Mouse (Mus musculus): ENCODE measurements around the gene Pak1ip1. TPM values are rescaled to one million over a fixed set of nuclear protein-coding genes. Genes with fewer than 3 reads are reported as not detected.
"Not testable (repeated sequence)": the region's sequence is repeated elsewhere in the genome, so short reads cannot be mapped to it uniquely, and the experiment has no call there.

The Pak1ip1 gene
- polyA plus RNA-seq, 1 experiment from 2014 or later, result 105 TPM

GRCm38 (mm10) chr13:40994487-40995263, 6.1 kb upstream of the Pak1ip1 start:
- H3K36me3 ChIP-seq (ENCODE audit: control insufficient read depth, insufficient read depth, low read length), result no peaks in the 10 kb centered on the region
- no peak overlapping the region for H3K4me2 ChIP-seq
- no peak overlapping the region for H3K9ac ChIP-seq (ENCODE audit: low read depth, low read length)
- DNase-seq (ENCODE audit: low spot score) (no peak), ATAC-seq (replicated peaks; ENCODE audit: low FRiP score) (no peak)
- H3K4me3 ChIP-seq (ENCODE audit: low read depth, low read length), result no peak overlapping the region
- 31% methylated on average over 8 of the region's 8 CpGs for WGBS
- no peak overlapping the region for H3K27ac ChIP-seq (ENCODE audit: low read depth, low read length)
- H3K9me3 ChIP-seq (ENCODE audit: control insufficient read depth, low read length), result no peaks in the 10 kb centered on the region
- H3K27me3 ChIP-seq (replicated peaks; ENCODE audit: control insufficient read depth, insufficient read depth, low read length), result no peaks in the 10 kb centered on the region
- H3K4me1 ChIP-seq (replicated peaks; ENCODE audit: control insufficient read depth, insufficient read depth, low read length), result 0 out of 2 replicates have a peak, but pooled peaks cover 1% of the 10 kb centered on the region

DNA sequence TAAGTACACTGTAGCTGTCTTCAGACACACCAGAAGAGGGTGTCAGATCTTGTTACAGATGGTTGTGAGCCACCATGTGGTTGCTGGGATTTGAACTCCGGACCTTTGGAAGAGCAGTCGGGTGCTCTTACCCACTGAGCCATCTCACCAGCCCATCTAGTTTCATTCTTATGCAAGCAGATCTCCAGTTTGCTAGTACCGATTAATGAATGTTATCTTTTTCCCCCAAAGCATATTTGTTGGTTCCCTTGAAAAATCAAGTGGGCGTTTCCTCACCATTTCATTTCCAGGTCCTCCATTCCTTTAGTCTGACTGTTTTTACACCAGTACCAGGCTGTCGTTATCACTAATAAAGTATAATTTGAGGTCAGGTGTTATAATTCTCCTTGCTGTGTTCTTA, 2.3 kb upstream of the Pak1ip1 start:
- H3K36me3 ChIP-seq (ENCODE audit: control insufficient read depth, insufficient read depth, low read length); DNase-seq (ENCODE audit: low spot score); H3K27ac ChIP-seq (ENCODE audit: low read depth, low read length); H3K9me3 ChIP-seq (ENCODE audit: control insufficient read depth, low read length); H3K27me3 ChIP-seq (replicated peaks; ENCODE audit: control insufficient read depth, insufficient read depth, low read length); H3K4me2 ChIP-seq; ATAC-seq (replicated peaks; ENCODE audit: low FRiP score); H3K4me3 ChIP-seq (ENCODE audit: low read depth, low read length); H3K9ac ChIP-seq (ENCODE audit: low read depth, low read length): not testable (repeated sequence)
- H3K4me1 ChIP-seq (replicated peaks; ENCODE audit: control insufficient read depth, insufficient read depth, low read length), result peaks cover 15% of the 10 kb centered on the region
- WGBS, result 82% methylated on average over 5 of the region's 5 CpGs

- H3K4me1 ChIP-seq (replicated peaks; ENCODE audit: control insufficient read depth, insufficient read depth, low read length), result peaks cover 15% of the 10 kb centered on the region
- peaks cover 12% of the 10 kb centered on the region; the same call in 1 of the 2 replicates for H3K36me3 ChIP-seq (ENCODE audit: control insufficient read depth, insufficient read depth, low read length)
- H3K27ac ChIP-seq (ENCODE audit: low read depth, low read length), result peak overlapping the region; percentile 97
- WGBS, result under 1% methylated on average over 25 of the region's 25 CpGs
- H3K9ac ChIP-seq (ENCODE audit: low read depth, low read length), result peak overlapping the region; percentile 86
- DNase-seq (ENCODE audit: low spot score) (peak; percentile 45), ATAC-seq (replicated peaks; ENCODE audit: low FRiP score) (peak; percentile 33)
- no peaks in the 10 kb centered on the region for H3K27me3 ChIP-seq (replicated peaks; ENCODE audit: control insufficient read depth, insufficient read depth, low read length)
- peak overlapping the region; percentile 92 for H3K4me3 ChIP-seq (ENCODE audit: low read depth, low read length)
- H3K4me2 ChIP-seq, result peak overlapping the region; percentile 96
- no peaks in the 10 kb centered on the region for H3K9me3 ChIP-seq (ENCODE audit: control insufficient read depth, low read length)
These were observed 490 bp upstream of the Pak1ip1 start for GRCm38 (mm10) chr13:41000140-41000925.

DNA sequence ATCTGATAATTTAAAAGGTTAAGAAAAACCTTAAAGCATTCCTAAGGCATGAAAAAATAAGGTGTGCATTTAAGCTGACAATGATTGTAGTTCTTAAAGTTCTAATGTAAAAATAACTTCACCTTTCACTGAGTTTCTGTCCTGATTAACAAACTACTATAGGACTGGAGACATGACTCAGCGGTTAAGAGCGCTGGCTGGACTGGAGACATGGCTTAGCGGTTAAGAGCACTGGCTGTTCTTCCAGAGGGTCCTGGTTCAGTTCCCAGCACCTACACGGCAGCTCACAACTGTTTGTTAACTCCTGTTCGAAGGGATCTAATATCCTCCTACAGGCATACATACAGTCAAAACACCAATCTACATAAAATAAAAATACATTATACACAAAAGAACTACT, 1.2 kb downstream of the Pak1ip1 start:
- ATAC-seq (replicated peaks; ENCODE audit: low FRiP score) (no peak), DNase-seq (ENCODE audit: low spot score) (no peak)
- peaks cover 15% of the 10 kb centered on the region for H3K4me1 ChIP-seq (replicated peaks; ENCODE audit: control insufficient read depth, insufficient read depth, low read length)
- H3K9ac ChIP-seq (ENCODE audit: low read depth, low read length), result peak overlapping the region; percentile 31; the same call in 1 of the 2 replicates
- no peaks in the 10 kb centered on the region for H3K27me3 ChIP-seq (replicated peaks; ENCODE audit: control insufficient read depth, insufficient read depth, low read length)
- H3K4me3 ChIP-seq (ENCODE audit: low read depth, low read length), result peak overlapping the region; percentile 92
- peaks cover 25% of the 10 kb centered on the region; the same call in 1 of the 2 replicates for H3K36me3 ChIP-seq (ENCODE audit: control insufficient read depth, insufficient read depth, low read length)
- no peaks in the 10 kb centered on the region for H3K9me3 ChIP-seq (ENCODE audit: control insufficient read depth, low read length)
- H3K4me2 ChIP-seq, result peak overlapping the region; percentile 96
- H3K27ac ChIP-seq (ENCODE audit: low read depth, low read length), result no peak overlapping the region
- WGBS, result 69% methylated on average over 5 of the region's 5 CpGs

- Histone ChIP-seq H3K9me3 (ENCODE audit: control insufficient read depth, low read length) (no peaks in the 10 kb centered on the region), H3K4me3 (ENCODE audit: low read depth, low read length) (no peak overlapping the region), H3K36me3 (ENCODE audit: control insufficient read depth, insufficient read depth, low read length) (peaks cover 62% of the 10 kb centered on the region), H3K9ac (ENCODE audit: low read depth, low read length) (no peak overlapping the region), H3K27ac (ENCODE audit: low read depth, low read length) (no peak overlapping the region), H3K4me2 (no peak overlapping the region), H3K4me1 (replicated peaks; ENCODE audit: control insufficient read depth, insufficient read depth, low read length) (peaks cover 10% of the 10 kb centered on the region), H3K27me3 (replicated peaks; ENCODE audit: control insufficient read depth, insufficient read depth, low read length) (no peaks in the 10 kb centered on the region)
- ATAC-seq (replicated peaks; ENCODE audit: low FRiP score) (no peak), DNase-seq (ENCODE audit: low spot score) (no peak)
- 90% methylated on average over 4 of the region's 4 CpGs for WGBS
These were observed 5.4 kb downstream of the Pak1ip1 start for GRCm38 (mm10) chr13:41006244-41006643.

GRCm38 (mm10) chr13:41008271-41008670, 7.4 kb downstream of the Pak1ip1 start:
- no peaks in the 10 kb centered on the region for H3K27me3 ChIP-seq (replicated peaks; ENCODE audit: control insufficient read depth, insufficient read depth, low read length)
- H3K27ac ChIP-seq (ENCODE audit: low read depth, low read length), result no peak overlapping the region
- peaks cover 76% of the 10 kb centered on the region for H3K36me3 ChIP-seq (ENCODE audit: control insufficient read depth, insufficient read depth, low read length)
- WGBS, result 92% methylated on average over 10 of the region's 10 CpGs
- ATAC-seq (replicated peaks; ENCODE audit: low FRiP score) (no peak), DNase-seq (ENCODE audit: low spot score) (no peak)
- H3K4me2 ChIP-seq, result no peak overlapping the region
- peaks cover under 1% of the 10 kb centered on the region; the same call in 1 of the 2 replicates for H3K4me1 ChIP-seq (replicated peaks; ENCODE audit: control insufficient read depth, insufficient read depth, low read length)
- no peaks in the 10 kb centered on the region for H3K9me3 ChIP-seq (ENCODE audit: control insufficient read depth, low read length)
- no peak overlapping the region for H3K9ac ChIP-seq (ENCODE audit: low read depth, low read length)
- no peak overlapping the region for H3K4me3 ChIP-seq (ENCODE audit: low read depth, low read length)

DNA sequence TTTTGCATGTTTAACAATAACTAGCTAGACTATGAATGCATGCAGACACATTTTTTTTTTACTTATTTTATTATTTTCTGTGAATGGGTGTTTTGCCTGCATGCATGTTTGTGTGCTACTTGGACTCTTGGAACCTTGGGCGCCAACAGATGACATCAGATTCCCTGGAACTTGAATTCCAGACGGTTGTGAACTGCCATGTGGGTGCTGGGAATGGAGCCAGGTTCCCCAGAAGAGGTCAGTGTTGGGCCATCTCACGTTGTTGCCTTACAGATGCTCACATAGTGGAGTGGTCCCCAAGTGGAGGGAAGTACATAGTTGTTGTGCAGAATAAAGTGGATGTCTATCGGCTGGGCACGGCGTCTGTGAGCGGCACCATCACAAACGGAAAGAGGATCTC, 8.1 kb downstream of the Pak1ip1 start:
- Histone ChIP-seq H3K4me1 (replicated peaks; ENCODE audit: control insufficient read depth, insufficient read depth, low read length) (no peaks in the 10 kb centered on the region), H3K9ac (ENCODE audit: low read depth, low read length) (no peak overlapping the region), H3K4me3 (ENCODE audit: low read depth, low read length) (no peak overlapping the region), H3K9me3 (ENCODE audit: control insufficient read depth, low read length) (no peaks in the 10 kb centered on the region), H3K4me2 (no peak overlapping the region), H3K36me3 (ENCODE audit: control insufficient read depth, insufficient read depth, low read length) (peaks cover 75% of the 10 kb centered on the region), H3K27me3 (replicated peaks; ENCODE audit: control insufficient read depth, insufficient read depth, low read length) (no peaks in the 10 kb centered on the region), H3K27ac (ENCODE audit: low read depth, low read length) (no peak overlapping the region)
- ATAC-seq (replicated peaks; ENCODE audit: low FRiP score) (no peak), DNase-seq (ENCODE audit: low spot score) (no peak)
- 88% methylated on average over 8 of the region's 8 CpGs for WGBS

DNA sequence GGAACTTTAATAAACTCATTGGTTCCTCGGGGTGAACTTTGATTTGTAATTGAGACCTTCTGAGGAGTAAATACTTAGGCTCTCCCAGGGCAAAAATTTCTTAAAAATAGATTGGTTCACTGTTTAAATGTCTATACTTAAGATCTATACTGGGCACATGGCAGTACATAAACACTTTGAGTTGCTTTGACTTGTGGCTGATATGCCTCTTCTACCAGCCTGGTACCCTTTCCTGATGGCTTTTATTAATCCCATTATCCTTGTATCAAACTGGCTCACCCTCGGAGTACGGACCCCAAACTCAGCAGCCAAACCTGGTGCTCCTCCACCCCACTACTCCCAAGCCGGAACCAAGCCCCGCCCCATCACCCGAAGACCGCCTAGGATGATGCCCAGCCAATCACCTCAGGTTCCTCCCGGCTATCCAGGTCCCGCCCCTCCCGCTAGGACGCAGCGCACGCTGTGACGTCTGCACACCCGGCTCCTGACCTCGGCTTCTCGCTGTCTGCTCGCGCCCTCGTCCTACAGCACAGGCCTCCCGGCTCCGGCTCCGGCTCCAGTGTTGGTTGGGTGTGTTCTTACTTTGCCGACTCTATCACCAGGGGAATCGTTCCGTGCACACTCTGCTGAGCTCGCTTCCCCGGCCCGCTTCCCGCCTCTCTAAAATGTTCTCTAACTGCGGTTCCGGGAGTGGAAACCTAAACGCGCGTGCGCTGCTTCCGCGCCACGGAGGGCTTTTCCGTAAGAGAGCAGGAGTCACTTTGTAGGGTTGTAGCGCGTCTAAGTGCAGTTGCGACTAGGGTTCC, 15.2 kb downstream of the Pak1ip1 start, which contains the start of gene Tmem14c:
Tmem14c (plus strand) TSS at position 464 of the 806 bp plus-strand sequence.
- Histone ChIP-seq H3K36me3 (ENCODE audit: control insufficient read depth, insufficient read depth, low read length) (peaks cover 39% of the 10 kb centered on the region), H3K4me3 (ENCODE audit: low read depth, low read length) (peak within 1 kb of the TSS; percentile 84), H3K27ac (ENCODE audit: low read depth, low read length) (peak within 1 kb of the TSS; percentile 99), H3K27me3 (replicated peaks; ENCODE audit: control insufficient read depth, insufficient read depth, low read length) (no peaks in the 10 kb centered on the region), H3K4me1 (replicated peaks; ENCODE audit: control insufficient read depth, insufficient read depth, low read length) (peaks cover 27% of the 10 kb centered on the region), H3K9me3 (ENCODE audit: control insufficient read depth, low read length) (no peaks in the 10 kb centered on the region), H3K9ac (ENCODE audit: low read depth, low read length) (peak within 1 kb of the TSS; percentile 96), H3K4me2 (peak within 1 kb of the TSS; percentile 84)
- ATAC-seq (replicated peaks; ENCODE audit: low FRiP score) (peak; percentile 79), DNase-seq (ENCODE audit: low spot score) (peak; percentile 92)
- WGBS, result under 1% methylated on average over 43 of the region's 43 CpGs

Measured in liver, embryonic 11.5 days (tissue).